Mouse (Mus musculus) hindbrain, embryonic 11.5 days (tissue): ENCODE measurements around the gene Pccb. TPM values are rescaled to one million over a fixed set of nuclear protein-coding genes. Genes with fewer than 3 reads are reported as not detected.

Experiments
- ATAC-seq: fragments of 200-750 bp; cut with Nextera tagmentation; 2 replicates; pipeline ENCODE4 v1.8.0; 2017; ENCODE audit warnings: mild to moderate bottlenecking, moderate TSS enrichment, moderate library complexity; ENCODE audit not compliant: low FRiP score
- DNase-seq: peaks from one replicate; pipeline ENCODE4 v3.0.0-alpha.2; 2015; ENCODE audit warnings: low spot score
- H3K27ac ChIP-seq: fragments of 300-500 bp; sonication (generic); 2 replicates; pipeline ENCODE4 v1.5.1; 2014; ENCODE audit warnings: mild to moderate bottlenecking, low read depth, low read length
- H3K27me3 ChIP-seq: fragments of 300-500 bp; sonication (generic); 2 replicates; pipeline ENCODE4 v1.6.1; 2014; ENCODE audit warnings: mild to moderate bottlenecking, low read length, moderate library complexity, mixed read lengths; ENCODE audit not compliant: control insufficient read depth, insufficient read depth
- H3K36me3 ChIP-seq: fragments of 300-500 bp; sonication (generic); 2 replicates; pipeline ENCODE4 v1.6.1; 2014; ENCODE audit warnings: mild to moderate bottlenecking, low read length, moderate library complexity, mixed read lengths; ENCODE audit not compliant: control insufficient read depth, insufficient read depth
- H3K4me1 ChIP-seq: fragments of 300-500 bp; sonication (generic); replicated peaks from 2 replicates; pipeline ENCODE4 v1.6.1; 2014; ENCODE audit warnings: low read length, mixed read lengths; ENCODE audit not compliant: control insufficient read depth, insufficient read depth
- H3K4me2 ChIP-seq: fragments of 300-500 bp; sonication (generic); replicated peaks from 2 replicates; pipeline ENCODE4 v1.6.1; 2014; ENCODE audit warnings: mild to moderate bottlenecking, low read depth, low read length
- H3K4me3 ChIP-seq: fragments of 300-500 bp; sonication (generic); 2 replicates; pipeline ENCODE4 v1.5.1; 2014; ENCODE audit warnings: low read depth, low read length
- H3K9ac ChIP-seq: fragments of 300-500 bp; sonication (generic); 2 replicates; pipeline ENCODE4 v1.6.1; 2014; ENCODE audit warnings: low read depth, low read length
- H3K9me3 ChIP-seq: fragments of 300-500 bp; sonication (generic); 2 replicates; pipeline ENCODE4 v1.6.1; 2016; ENCODE audit warnings: low read length; ENCODE audit not compliant: control insufficient read depth
- WGBS: fragments of 180-500 bp; shearing (Covaris S2); extraction: QIAGEN DNeasy Blood & Tissue Kit; methylation state at CpG from one replicate; pipeline ENCODE4 v1.1.7; 2014; 5-methylcytosine and 5-hydroxymethylcytosine counted together
- polyA plus RNA-seq: library from polyadenylated mRNA; unstranded; fragments of >200 nt; fragmentation: Nextera tagmentation; extraction: Ambion mirVana; gene quantifications from 2 replicates; pipeline ENCODE4 v1.2.1, GENCODE M21; 2014

Pccb gene
- 14.3 and 18.0 TPM in 2 replicates for polyA plus RNA-seq

DNA sequence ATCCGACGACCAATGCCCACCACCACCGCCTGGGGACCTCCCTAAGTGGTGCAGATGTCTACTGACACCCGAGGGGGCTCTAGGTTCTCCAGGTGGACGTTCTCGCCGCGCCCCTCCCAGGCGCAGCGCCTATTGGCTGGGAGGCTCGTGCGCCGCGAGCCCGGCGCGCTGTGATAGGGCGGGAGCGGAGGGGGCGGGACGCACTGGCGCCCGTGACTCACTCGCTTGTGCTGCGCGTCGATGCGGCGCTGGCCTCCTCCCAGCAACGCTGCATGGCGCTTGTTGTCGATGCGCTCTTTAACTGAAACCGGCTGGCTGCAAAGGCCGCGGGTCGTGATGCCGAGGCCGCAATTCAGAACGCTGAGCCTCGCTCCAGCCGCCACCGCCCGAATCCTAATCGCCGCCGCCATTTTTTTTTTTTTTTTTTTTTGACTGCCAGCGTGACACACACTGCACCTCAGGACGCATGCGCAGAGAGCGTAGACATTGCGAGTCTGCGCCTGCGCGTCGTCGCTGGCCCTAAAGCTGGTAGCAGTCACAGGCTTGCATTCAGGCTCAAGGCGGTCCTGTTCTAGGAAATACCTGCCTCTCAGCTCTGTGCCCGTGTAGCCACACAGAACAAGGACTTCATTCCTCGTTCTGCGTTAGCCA is at the start of gene Pccb:
Gene Pccb (minus strand): TSS at position 451 of the 651 bp plus-strand sequence.
- no peaks in the 10 kb centered on the region for H3K27me3 ChIP-seq
- peak within 1 kb of the TSS; percentile 45 for H3K4me2 ChIP-seq
- peak within 1 kb of the TSS; percentile 50 for H3K4me3 ChIP-seq
- H3K4me1 ChIP-seq, result no peaks in the 10 kb centered on the region
- peak within 1 kb of the TSS; percentile 83 for H3K27ac ChIP-seq
- no peaks in the 10 kb centered on the region for H3K9me3 ChIP-seq
- peak; percentile 99 for DNase-seq
- H3K9ac ChIP-seq, result peak within 1 kb of the TSS; percentile 60
- ATAC-seq, result peak; percentile 100
- H3K36me3 ChIP-seq, result no peaks in the 10 kb centered on the region
- under 1% methylated on average over 61 of the region's 61 CpGs for WGBS

DNA sequence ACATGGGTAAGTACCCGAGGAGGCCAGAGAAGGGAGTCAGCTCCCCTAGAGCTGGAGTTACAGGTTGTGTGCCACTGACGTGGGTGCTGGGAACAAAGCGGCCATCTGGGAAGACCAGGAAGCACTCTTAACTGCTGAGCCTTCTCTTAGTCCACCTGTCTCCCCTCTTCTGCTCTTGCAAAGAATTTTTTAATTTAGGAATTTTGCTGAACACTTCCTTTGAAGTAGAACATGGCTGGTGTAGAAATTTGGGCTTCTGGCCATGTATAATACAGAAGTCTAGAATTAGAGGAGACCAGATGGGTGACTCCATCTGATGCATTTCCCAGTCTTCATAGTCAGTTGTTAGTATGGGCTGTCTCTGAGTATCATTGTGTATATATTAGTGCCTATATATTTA is 49.0 kb upstream of the Pccb start:
- 95% methylated on average over 3 of the region's 3 CpGs for WGBS

GRCm38 (mm10) chr9:101080046-101080685 is 45.5 kb upstream of the Pccb start:
- no peak overlapping the region for H3K27ac ChIP-seq
- H3K36me3 ChIP-seq, result no peaks in the 10 kb centered on the region
- H3K4me3 ChIP-seq, result no peak overlapping the region
- H3K9me3 ChIP-seq, result no peaks in the 10 kb centered on the region; the same call in 1 of the 2 replicates
- no peak overlapping the region for H3K4me2 ChIP-seq
- WGBS, result 73% methylated on average over 3 of the region's 3 CpGs
- no peak overlapping the region for H3K9ac ChIP-seq
- H3K4me1 ChIP-seq, result peaks cover 2% of the 10 kb centered on the region; the same call in 1 of the 2 replicates
- H3K27me3 ChIP-seq, result no peaks in the 10 kb centered on the region
- DNase-seq, result no peak
- ATAC-seq, result no peak

More for the DNA sequence above, 49.0 kb upstream of the Pccb start:
- H3K9ac ChIP-seq, result no peak overlapping the region
- no peaks in the 10 kb centered on the region for H3K27me3 ChIP-seq
- no peak for ATAC-seq
- no peaks in the 10 kb centered on the region for H3K36me3 ChIP-seq
- H3K4me2 ChIP-seq, result no peak overlapping the region
- H3K4me1 ChIP-seq, result no peaks in the 10 kb centered on the region; the same call in 1 of the 2 replicates
- no peak overlapping the region for H3K4me3 ChIP-seq
- no peak overlapping the region for H3K27ac ChIP-seq
- no peaks in the 10 kb centered on the region; the same call in 1 of the 2 replicates for H3K9me3 ChIP-seq
- no peak for DNase-seq

- Histone ChIP-seq H3K9me3 (no peaks in the 10 kb centered on the region; the same call in 1 of the 2 replicates), H3K4me3 (peak overlapping the region; percentile 15), H3K36me3 (no peaks in the 10 kb centered on the region), H3K27ac (no peak overlapping the region), H3K4me1 (peaks cover 2% of the 10 kb centered on the region; the same call in 1 of the 2 replicates), H3K27me3 (no peaks in the 10 kb centered on the region), H3K9ac (no peak overlapping the region), H3K4me2 (peak overlapping the region; percentile 32)
- no peak for ATAC-seq
- WGBS, result 69% methylated on average over 4 of the region's 4 CpGs
- peak; percentile 14 for DNase-seq
These were observed 43.9 kb upstream of the Pccb start for GRCm38 (mm10) chr9:101078579-101078978.

DNA sequence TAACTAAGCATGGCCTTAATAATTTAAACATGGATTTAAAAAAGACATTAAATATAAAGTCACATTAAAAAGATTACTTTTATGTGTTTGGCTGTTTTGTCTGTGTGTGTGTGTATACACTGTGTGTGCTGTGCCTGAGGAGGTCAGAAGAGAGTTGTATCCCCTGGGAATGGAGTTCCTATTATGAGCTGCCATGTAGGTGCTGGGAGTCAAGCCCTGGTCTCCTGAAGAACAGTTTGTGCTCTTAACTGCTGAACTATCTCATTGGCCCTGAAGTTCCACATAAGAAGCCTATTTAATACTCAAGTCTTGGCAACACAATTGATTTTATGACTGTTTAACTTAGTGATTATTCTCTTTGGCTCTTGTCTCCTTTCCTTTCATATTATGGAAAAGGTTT is 42.8 kb upstream of the Pccb start:
- H3K36me3 ChIP-seq, result no peaks in the 10 kb centered on the region
- no peaks in the 10 kb centered on the region for H3K27me3 ChIP-seq
- H3K4me1 ChIP-seq, result peaks cover 2% of the 10 kb centered on the region; the same call in 1 of the 2 replicates
- no peak overlapping the region for H3K27ac ChIP-seq
- ATAC-seq (no peak), DNase-seq (no peak)
- peak overlapping the region; percentile 99; the same call in 1 of the 2 replicates for H3K9ac ChIP-seq
- no peaks in the 10 kb centered on the region for H3K9me3 ChIP-seq
- peak overlapping the region; percentile 95 for H3K4me3 ChIP-seq
- H3K4me2 ChIP-seq, result peak overlapping the region; percentile 82

DNA sequence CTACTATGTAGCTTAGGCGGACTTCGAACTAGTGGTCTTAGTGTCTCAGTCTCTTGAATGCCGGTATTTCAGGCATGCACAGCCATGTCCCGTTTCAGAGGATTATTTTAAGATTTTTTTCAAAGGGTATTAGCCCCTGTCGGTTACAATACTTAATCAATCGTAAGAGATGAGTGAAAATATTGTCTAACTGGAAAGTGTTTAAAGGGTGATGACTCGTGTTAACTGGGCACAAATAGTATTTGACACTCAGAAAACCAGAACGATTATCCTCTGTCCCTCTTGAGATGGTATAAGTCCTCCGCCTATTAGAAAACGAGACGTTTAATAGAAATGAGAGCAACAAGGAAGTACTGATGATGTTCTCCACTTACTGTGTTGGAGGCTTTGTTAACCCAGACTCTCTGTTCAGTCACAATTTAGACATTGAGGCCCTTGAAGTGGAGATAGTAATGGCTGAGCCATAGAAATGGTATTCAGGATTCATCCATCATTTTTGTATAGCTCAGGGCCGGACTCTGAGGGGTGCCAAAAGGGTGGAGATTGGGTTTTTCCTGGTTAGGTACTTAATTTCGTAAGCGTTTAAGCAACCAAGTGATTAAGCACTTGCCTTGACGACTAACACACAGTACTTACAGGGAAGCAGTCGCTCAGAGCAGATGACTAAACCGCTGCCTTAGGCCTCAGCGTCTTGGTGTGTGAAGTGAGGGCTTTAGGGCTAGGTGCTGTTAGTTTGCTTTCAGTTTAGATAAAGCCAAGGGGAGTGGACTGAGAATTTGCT is 41.6 kb upstream of the Pccb start:
- no peak overlapping the region for H3K27ac ChIP-seq
- peaks cover 2% of the 10 kb centered on the region; the same call in 1 of the 2 replicates for H3K4me1 ChIP-seq
- peak overlapping the region; percentile 99 for H3K9ac ChIP-seq
- peak overlapping the region; percentile 82 for H3K4me2 ChIP-seq
- WGBS, result 2% methylated on average over 18 of the region's 18 CpGs
- ATAC-seq, result no peak
- no peaks in the 10 kb centered on the region for H3K9me3 ChIP-seq
- DNase-seq, result peak; percentile 36
- no peaks in the 10 kb centered on the region for H3K27me3 ChIP-seq
- no peaks in the 10 kb centered on the region for H3K36me3 ChIP-seq
- peak overlapping the region; percentile 95 for H3K4me3 ChIP-seq

DNA sequence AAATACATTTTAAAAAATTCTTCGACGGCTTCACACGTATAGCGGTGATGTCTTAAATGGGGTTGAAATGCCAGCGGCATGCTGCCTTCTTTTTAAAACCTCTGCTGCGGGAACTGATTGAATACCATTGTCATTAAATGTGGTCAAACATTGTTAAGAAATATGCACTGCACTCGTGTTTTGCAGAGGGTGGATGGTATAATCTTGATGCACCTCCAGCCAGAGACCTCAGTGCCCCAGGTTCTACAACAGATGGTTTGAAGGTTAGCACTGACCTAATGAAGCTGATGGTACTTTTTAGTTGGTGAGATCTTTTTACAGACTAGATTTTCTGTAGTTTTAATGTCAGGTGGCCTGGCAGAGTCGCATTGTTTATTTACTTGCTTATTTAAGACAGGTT is 41.0 kb upstream of the Pccb start:
- DNase-seq (peak; percentile 26), ATAC-seq (no peak)
- H3K27me3 ChIP-seq, result no peaks in the 10 kb centered on the region
- no peaks in the 10 kb centered on the region for H3K9me3 ChIP-seq
- peaks cover 2% of the 10 kb centered on the region; the same call in 1 of the 2 replicates for H3K4me1 ChIP-seq
- H3K9ac ChIP-seq, result peak overlapping the region; percentile 99
- under 1% methylated on average over 8 of the region's 8 CpGs for WGBS
- no peak overlapping the region for H3K27ac ChIP-seq
- H3K4me2 ChIP-seq, result peak overlapping the region; percentile 82
- no peaks in the 10 kb centered on the region for H3K36me3 ChIP-seq
- H3K4me3 ChIP-seq, result peak overlapping the region; percentile 95

GRCm38 (mm10) chr9:101075091-101075581 is 40.4 kb upstream of the Pccb start:
- peak overlapping the region; percentile 82 for H3K4me2 ChIP-seq
- no peak for ATAC-seq
- H3K4me3 ChIP-seq, result peak overlapping the region; percentile 95
- no peaks in the 10 kb centered on the region for H3K27me3 ChIP-seq
- under 1% methylated on average over 25 of the region's 25 CpGs for WGBS
- H3K9me3 ChIP-seq, result no peaks in the 10 kb centered on the region
- H3K4me1 ChIP-seq, result peaks cover 2% of the 10 kb centered on the region; the same call in 1 of the 2 replicates
- H3K27ac ChIP-seq, result peak overlapping the region; percentile 99
- peak overlapping the region; percentile 99 for H3K9ac ChIP-seq
- DNase-seq, result peak; percentile 59
- H3K36me3 ChIP-seq, result no peaks in the 10 kb centered on the region
